Mouse (Mus musculus): Measurements from ENCODE around the gene Rfx4. TPM values are rescaled to one million over a fixed set of nuclear protein-coding genes. Genes with fewer than 3 reads are reported as not detected.

Gene Rfx4
- polyA plus RNA-seq (2012; rRNA removed; ENCODE audit: low replicate concordance): 0.07 and 0.11 TPM in 2 replicates

GRCm38 (mm10) chr10:84755786-84756203 lies at the start of gene Rfx4:
TSS of gene Rfx4 (plus strand) at chr10:84756062.

GRCm38 (mm10) chr10:84916810-84917730 lies 161.2 kb downstream of the Rfx4 start, which contains the start of gene Ric8b:
TSS of gene Ric8b (plus strand) at chr10:84917616.

Other genes with a start within 250 kb of the Rfx4 start
- 13.8 and 25.0 TPM in 2 replicates for gene Ckap4, start 222.0 kb upstream of the Rfx4 start, polyA plus RNA-seq (2012; rRNA removed; ENCODE audit: low replicate concordance)
- 68.2 and 68.9 TPM in 2 replicates for gene Tcp11l2, start 179.4 kb upstream of the Rfx4 start, polyA plus RNA-seq (2012; rRNA removed; ENCODE audit: low replicate concordance)
- gene Polr3b, start 133.8 kb upstream of the Rfx4 start, polyA plus RNA-seq (2012; rRNA removed; ENCODE audit: low replicate concordance): 3.2 and 4.5 TPM in 2 replicates
- 9.9 and 24.6 TPM in 2 replicates for gene Ric8b, start 161.6 kb downstream of the Rfx4 start, polyA plus RNA-seq (2012; rRNA removed; ENCODE audit: low replicate concordance)